Mouse (Mus musculus): ENCODE data around the gene Fam126b. TPM values are rescaled to one million over a fixed set of nuclear protein-coding genes. Genes with fewer than 3 reads are reported as not detected.
"Not testable (repeated sequence)": the region's sequence is repeated elsewhere in the genome, so short reads cannot be mapped to it uniquely, and the experiment has no call there.

The Fam126b gene
- polyA plus RNA-seq, 1 experiment: 9.1 TPM

GRCm38 (mm10) chr1:58582611-58583010 is 3.5 kb downstream of the Fam126b start:
- TF ChIP-seq POLR2A (IDR thresholded peaks at IDR 0.05; ENCODE audit: borderline replicate concordance, low read depth, low read length): no peak
- no peak for TF ChIP-seq CTCF (IDR thresholded peaks at IDR 0.05; ENCODE audit: low read depth, low read length)
- H3K27ac ChIP-seq (ENCODE audit: insufficient read depth, low read depth, low read length): no peak overlapping the region
- no peak overlapping the region for H3K4me3 ChIP-seq (ENCODE audit: insufficient read depth, low read length)

GRCm38 (mm10) chr1:58579179-58579578 is 6.9 kb downstream of the Fam126b start:
- Histone ChIP-seq H3K4me1 (ENCODE audit: control insufficient read depth, insufficient read depth, low read length) (no peaks in the 10 kb centered on the region), H3K27ac (ENCODE audit: insufficient read depth, low read depth, low read length) (no peak overlapping the region), H3K4me3 (ENCODE audit: insufficient read depth, low read length) (no peak overlapping the region)
- TF ChIP-seq CTCF (IDR thresholded peaks at IDR 0.05; ENCODE audit: low read depth, low read length) (no peak), POLR2A (IDR thresholded peaks at IDR 0.05; ENCODE audit: borderline replicate concordance, low read depth, low read length) (no peak)

More at GRCm38 (mm10) chr1:58582611-58583010, 3.5 kb downstream of the Fam126b start:
- H3K4me1 ChIP-seq (ENCODE audit: control insufficient read depth, insufficient read depth, low read length): peaks cover 3% of the 10 kb centered on the region

GRCm38 (mm10) chr1:58570437-58570836 is 15.7 kb downstream of the Fam126b start:
- peaks cover 5% of the 10 kb centered on the region; the same call in 1 of the 2 replicates for H3K4me1 ChIP-seq (ENCODE audit: control insufficient read depth, insufficient read depth, low read length)
- no peak overlapping the region for H3K27ac ChIP-seq (ENCODE audit: insufficient read depth, low read depth, low read length)
- TF ChIP-seq CTCF (IDR thresholded peaks at IDR 0.05; ENCODE audit: low read depth, low read length) (no peak), POLR2A (IDR thresholded peaks at IDR 0.05; ENCODE audit: borderline replicate concordance, low read depth, low read length) (no peak)
- H3K4me3 ChIP-seq (ENCODE audit: insufficient read depth, low read length): no peak overlapping the region

GRCm38 (mm10) chr1:58568456-58569130 is 17.5 kb downstream of the Fam126b start:
- no peak for TF ChIP-seq CTCF (IDR thresholded peaks at IDR 0.05; ENCODE audit: low read depth, low read length)
- no peak for TF ChIP-seq POLR2A (IDR thresholded peaks at IDR 0.05; ENCODE audit: borderline replicate concordance, low read depth, low read length)
- H3K27ac ChIP-seq (ENCODE audit: insufficient read depth, low read depth, low read length): no peak overlapping the region
- peaks cover 5% of the 10 kb centered on the region; the same call in 1 of the 2 replicates for H3K4me1 ChIP-seq (ENCODE audit: control insufficient read depth, insufficient read depth, low read length)
- H3K4me3 ChIP-seq (ENCODE audit: insufficient read depth, low read length): no peak overlapping the region

- TF ChIP-seq POLR2A (IDR thresholded peaks at IDR 0.05; ENCODE audit: borderline replicate concordance, low read depth, low read length) (no peak), CTCF (IDR thresholded peaks at IDR 0.05; ENCODE audit: low read depth, low read length) (no peak)
- no peak overlapping the region for H3K4me3 ChIP-seq (ENCODE audit: insufficient read depth, low read length)
- H3K27ac ChIP-seq (ENCODE audit: insufficient read depth, low read depth, low read length): no peak overlapping the region
- peaks cover 5% of the 10 kb centered on the region; the same call in 1 of the 2 replicates for H3K4me1 ChIP-seq (ENCODE audit: control insufficient read depth, insufficient read depth, low read length)
Observed at GRCm38 (mm10) chr1:58566621-58567020, 19.5 kb downstream of the Fam126b start.

GRCm38 (mm10) chr1:58564981-58565380 is 21.1 kb downstream of the Fam126b start:
- Histone ChIP-seq H3K4me3 (ENCODE audit: insufficient read depth, low read length) (no peak overlapping the region), H3K27ac (ENCODE audit: insufficient read depth, low read depth, low read length) (no peak overlapping the region), H3K4me1 (ENCODE audit: control insufficient read depth, insufficient read depth, low read length) (peaks cover 5% of the 10 kb centered on the region; the same call in 1 of the 2 replicates)
- no peak for TF ChIP-seq CTCF (IDR thresholded peaks at IDR 0.05; ENCODE audit: low read depth, low read length)
- no peak for TF ChIP-seq POLR2A (IDR thresholded peaks at IDR 0.05; ENCODE audit: borderline replicate concordance, low read depth, low read length)

GRCm38 (mm10) chr1:58562455-58562854 is 23.7 kb downstream of the Fam126b start:
- 0 out of 2 replicates have a peak, but pooled peaks cover 2% of the 10 kb centered on the region for H3K4me1 ChIP-seq (ENCODE audit: control insufficient read depth, insufficient read depth, low read length)
- no peak overlapping the region for H3K27ac ChIP-seq (ENCODE audit: insufficient read depth, low read depth, low read length)
- no peak overlapping the region for H3K4me3 ChIP-seq (ENCODE audit: insufficient read depth, low read length)
- TF ChIP-seq POLR2A (IDR thresholded peaks at IDR 0.05; ENCODE audit: borderline replicate concordance, low read depth, low read length) (no peak), CTCF (IDR thresholded peaks at IDR 0.05; ENCODE audit: low read depth, low read length) (no peak)

GRCm38 (mm10) chr1:58560370-58560769 is 25.8 kb downstream of the Fam126b start:
- H3K4me1 ChIP-seq (ENCODE audit: control insufficient read depth, insufficient read depth, low read length); H3K4me3 ChIP-seq (ENCODE audit: insufficient read depth, low read length); H3K27ac ChIP-seq (ENCODE audit: insufficient read depth, low read depth, low read length): not testable (repeated sequence)

GRCm38 (mm10) chr1:58541386-58541785 is 44.7 kb downstream of the Fam126b start:
- no peaks in the 10 kb centered on the region for H3K4me1 ChIP-seq (ENCODE audit: control insufficient read depth, insufficient read depth, low read length)
- H3K4me3 ChIP-seq (ENCODE audit: insufficient read depth, low read length): no peak overlapping the region
- no peak for TF ChIP-seq CTCF (IDR thresholded peaks at IDR 0.05; ENCODE audit: low read depth, low read length)
- no peak overlapping the region for H3K27ac ChIP-seq (ENCODE audit: insufficient read depth, low read depth, low read length)

GRCm38 (mm10) chr1:58507249-58507648 is 78.9 kb downstream of the Fam126b start:
- H3K27ac ChIP-seq (ENCODE audit: insufficient read depth, low read depth, low read length): no peak overlapping the region
- H3K4me3 ChIP-seq (ENCODE audit: insufficient read depth, low read length): no peak overlapping the region
- peaks cover 3% of the 10 kb centered on the region for H3K4me1 ChIP-seq (ENCODE audit: control insufficient read depth, insufficient read depth, low read length)
- no peak for TF ChIP-seq CTCF (IDR thresholded peaks at IDR 0.05; ENCODE audit: low read depth, low read length)
- no peak for TF ChIP-seq POLR2A (IDR thresholded peaks at IDR 0.05; ENCODE audit: borderline replicate concordance, low read depth, low read length)
